Mouse (Mus musculus): ENCODE data around the gene Smarcad1.

The Smarcad1 gene

DNA sequence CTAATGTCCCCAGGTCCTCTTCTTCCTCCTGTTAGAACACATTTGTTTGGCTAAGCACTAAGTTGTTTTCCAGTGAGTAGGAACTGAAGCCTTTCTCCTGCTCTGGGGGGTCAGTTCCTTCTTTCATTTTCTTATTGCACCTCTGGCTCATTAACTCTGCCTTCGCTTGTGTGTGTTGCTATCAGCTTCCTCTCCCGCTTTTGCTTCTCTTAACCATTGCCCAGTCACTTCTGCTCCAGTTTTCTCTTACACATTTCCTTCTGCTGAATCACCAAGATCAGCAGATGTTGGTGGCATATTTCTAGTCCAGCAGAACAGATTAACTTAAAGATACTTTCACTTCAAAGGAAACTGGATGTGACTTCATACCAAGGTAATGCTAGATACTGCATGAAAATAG, 72.5 kb downstream of the Smarcad1 start:
- peak; percentile 72 for DNase-seq (ENCODE audit: low spot score)

DNA sequence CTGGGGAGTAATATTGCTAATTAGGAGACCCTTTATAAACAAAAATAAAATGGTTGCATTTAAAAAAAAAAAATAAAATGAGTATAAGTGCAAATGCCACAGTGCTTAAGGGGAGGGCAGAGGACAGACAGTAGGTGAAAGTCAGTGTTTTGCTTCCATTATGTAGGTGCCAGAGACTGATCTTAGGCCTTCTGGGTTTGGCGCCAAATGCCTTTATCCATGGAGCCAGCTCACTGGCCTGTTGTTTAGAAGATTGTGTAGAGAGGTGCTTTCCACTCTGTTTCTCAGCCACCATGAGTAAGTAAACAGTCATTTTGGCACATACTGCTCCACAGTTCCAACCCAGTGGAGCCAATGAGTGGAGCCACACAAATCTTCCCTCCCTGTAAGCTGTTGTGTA, 75.2 kb downstream of the Smarcad1 start:
- DNase-seq (ENCODE audit: low spot score): peak; percentile 74

- DNase-seq (ENCODE audit: low spot score): peak; percentile 64
These were observed 83.8 kb downstream of the Smarcad1 start for GRCm38 (mm10) chr6:65126074-65126726.

DNA sequence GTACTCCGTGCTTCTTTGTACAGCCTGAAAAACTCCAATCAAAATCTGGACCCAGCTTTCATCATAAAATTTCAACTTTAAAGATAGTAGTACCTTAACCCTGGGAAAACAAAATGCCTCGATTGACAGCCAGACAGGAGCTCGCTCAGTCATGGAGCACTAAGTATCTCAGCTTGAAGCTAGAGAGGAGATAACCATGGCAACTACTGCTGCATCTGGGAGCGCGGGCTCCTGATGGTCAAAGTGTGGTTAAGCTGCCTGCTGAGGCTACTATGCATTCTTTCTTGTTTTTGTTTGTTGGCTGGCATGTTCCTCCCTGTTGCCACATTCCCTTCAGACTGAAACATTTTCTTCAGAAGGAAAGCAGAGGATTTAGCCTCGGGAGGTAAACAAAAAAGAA, 90.0 kb downstream of the Smarcad1 start:
- DNase-seq (ENCODE audit: low spot score): no peak

- no peak for DNase-seq (ENCODE audit: low spot score)
These were observed 95.4 kb downstream of the Smarcad1 start for GRCm38 (mm10) chr6:65137802-65138201.

- DNase-seq (ENCODE audit: low spot score): no peak
These were observed 95.9 kb downstream of the Smarcad1 start for GRCm38 (mm10) chr6:65138243-65138642.

GRCm38 (mm10) chr6:65140082-65140749, 97.8 kb downstream of the Smarcad1 start:
- no peak for DNase-seq (ENCODE audit: low spot score)

- no peak for DNase-seq (ENCODE audit: low spot score)
These were observed 98.4 kb downstream of the Smarcad1 start for GRCm38 (mm10) chr6:65140750-65141243.

GRCm38 (mm10) chr6:65142316-65142715, 99.9 kb downstream of the Smarcad1 start:
- DNase-seq (ENCODE audit: low spot score): no peak

- DNase-seq (ENCODE audit: low spot score): no peak
These were observed 102.3 kb downstream of the Smarcad1 start, which contains the start of gene Hpgds for GRCm38 (mm10) chr6:65144621-65145205. Gene Hpgds, minus strand, starts transcription at chr6:65144908.

DNA sequence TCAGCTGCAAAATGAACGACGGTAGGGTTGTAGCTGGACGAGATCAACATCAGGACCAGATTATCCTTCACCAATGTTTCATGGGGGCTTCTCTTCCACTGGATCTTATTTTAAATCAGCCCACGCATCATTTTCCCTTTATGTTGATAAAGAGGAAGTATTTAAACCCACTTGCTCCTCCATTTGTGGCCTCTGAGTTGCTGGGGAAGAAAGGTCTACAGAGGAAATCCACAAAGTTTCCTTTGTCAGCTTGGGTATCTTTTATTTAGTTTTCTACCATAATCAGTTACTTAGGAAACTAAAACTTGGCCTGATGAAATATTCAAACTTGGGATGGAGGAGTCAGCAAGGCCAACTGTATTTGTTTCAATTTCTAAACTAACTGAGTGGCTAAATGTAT, 104.0 kb downstream of the Smarcad1 start:
- DNase-seq (ENCODE audit: low spot score): no peak

- no peak for DNase-seq (ENCODE audit: low spot score)
These were observed 108.3 kb downstream of the Smarcad1 start for GRCm38 (mm10) chr6:65150703-65151102.

DNA sequence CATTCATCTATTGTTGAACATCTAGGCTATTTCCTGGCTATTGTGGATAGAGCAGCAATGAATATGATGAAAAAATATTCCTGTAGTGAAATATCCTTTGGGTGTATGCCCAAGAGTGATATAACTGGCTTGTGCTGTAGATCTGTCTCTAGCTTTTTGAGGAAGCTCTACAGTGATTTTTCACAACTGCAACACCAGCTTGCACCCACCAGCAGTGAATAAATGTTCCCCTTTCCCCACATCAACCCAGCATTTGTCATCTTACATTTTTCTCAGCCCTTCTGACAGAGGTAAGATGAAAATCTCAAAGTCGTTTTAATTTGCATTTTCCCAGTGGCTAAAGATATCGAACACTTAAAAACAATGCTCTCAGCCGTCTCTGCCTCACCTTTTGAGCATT, 111.2 kb downstream of the Smarcad1 start:
- DNase-seq (ENCODE audit: low spot score): no peak

DNA sequence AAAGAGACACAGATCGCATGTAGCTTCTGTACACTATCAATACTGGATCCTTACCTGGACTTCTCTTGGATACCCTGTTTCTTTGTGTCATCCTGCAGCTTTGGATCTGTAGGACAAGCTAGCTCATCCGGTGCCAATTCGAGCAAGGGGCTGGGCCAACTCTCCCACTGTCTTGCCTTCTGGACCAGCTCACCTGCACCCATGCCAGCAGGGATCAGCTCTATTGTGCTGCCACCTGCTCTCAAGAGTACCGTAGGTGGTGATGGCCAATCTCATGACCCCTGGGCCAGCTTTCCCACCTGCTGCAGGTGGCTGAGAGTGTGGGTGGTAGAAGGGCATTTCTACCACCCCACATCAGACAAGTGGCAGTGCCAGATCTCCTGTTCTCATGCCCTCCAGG, 114.7 kb downstream of the Smarcad1 start:
- no peak for DNase-seq (ENCODE audit: low spot score)

- DNase-seq (ENCODE audit: low spot score): no peak
These were observed 117.1 kb downstream of the Smarcad1 start for GRCm38 (mm10) chr6:65159381-65159942.

DNA sequence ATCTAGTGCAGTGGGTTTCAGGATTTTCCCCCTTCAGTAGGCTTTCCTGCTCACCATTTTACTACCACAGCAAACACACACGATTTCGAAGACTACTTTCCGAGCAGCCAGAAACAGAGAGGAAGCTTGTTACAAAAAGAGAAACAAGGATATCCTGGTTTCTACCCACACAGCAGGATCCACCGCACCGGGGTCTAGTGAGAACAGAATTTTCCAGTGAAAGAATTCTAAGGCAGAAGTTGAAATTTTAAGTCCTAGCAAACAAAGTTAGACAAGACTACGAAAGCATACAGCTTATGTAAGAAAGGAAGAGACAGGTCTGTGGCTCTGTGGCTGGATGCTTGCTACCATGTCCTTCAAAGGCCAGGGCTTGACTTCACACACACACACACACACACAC, 121.8 kb downstream of the Smarcad1 start:
- DNase-seq (ENCODE audit: low spot score): no peak

DNA sequence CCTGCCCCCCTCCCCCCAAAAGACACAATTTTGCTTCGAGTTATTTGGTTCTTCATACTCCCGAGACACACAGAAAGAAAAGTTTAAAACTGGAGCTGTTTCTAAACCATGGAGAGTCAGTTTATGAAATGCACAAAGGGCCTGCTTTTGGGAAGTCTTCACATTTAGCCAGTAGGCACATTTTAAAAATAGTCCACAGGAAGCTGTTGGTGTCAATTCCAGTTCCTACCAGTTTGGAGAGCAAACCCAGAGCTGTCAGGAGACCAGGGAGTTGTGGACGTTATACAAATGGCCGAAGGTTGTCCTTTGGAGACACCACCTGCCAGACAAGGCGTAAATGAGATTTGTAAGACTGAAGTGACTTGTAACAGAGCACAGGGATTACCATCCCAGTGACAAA, 122.6 kb downstream of the Smarcad1 start:
- DNase-seq (ENCODE audit: low spot score): peak; percentile 12
